Mouse (Mus musculus) MEL (cell line): ENCODE measurements around the gene Cand2. TPM values are rescaled to one million over a fixed set of nuclear protein-coding genes. Genes with fewer than 3 reads are reported as not detected.

ENCODE experiments used
- DNase-seq: peaks from one replicate; pipeline ENCODE4 v3.0.0; 2011; ENCODE audit warnings: low read depth, low spot score
- H3K27ac ChIP-seq: 2 replicates; pipeline ENCODE4 v1.5.1; 2012; ENCODE audit warnings: low read depth, mild to moderate bottlenecking, control low read depth, low read length, moderate library complexity; ENCODE audit not compliant: control insufficient read depth
- H3K27me3 ChIP-seq, 2 experiments: fragments of 150-350 bp in 1 of 2; sonication (generic) in 1 of 2; 2 replicates each; pipeline ENCODE4 v1.6.1; 2012; ENCODE audit warnings: low read length in 2 of 2, mild to moderate bottlenecking in 2 of 2, improper control_type of control experiment in 1 of 2, moderate library complexity in 1 of 2; ENCODE audit not compliant: insufficient read depth in 2 of 2, control insufficient read depth in 1 of 2
- H3K36me3 ChIP-seq, 2 experiments: 2 replicates each; pipeline ENCODE4 v1.6.1; 2012 to 2014; ENCODE audit warnings: low read length in 2 of 2, improper control_type of control experiment in 1 of 2, inconsistent platforms in 1 of 2, mild to moderate bottlenecking in 1 of 2; ENCODE audit not compliant: insufficient read depth in 2 of 2, control insufficient read depth in 1 of 2
- H3K4me1 ChIP-seq, 2 experiments: fragments of 150-350 bp in 1 of 2; sonication (generic) in 1 of 2; 2 replicates each; pipeline ENCODE4 v1.6.1; 2012; ENCODE audit warnings: low read length in 2 of 2, improper control_type of control experiment in 1 of 2, mild to moderate bottlenecking in 1 of 2; ENCODE audit not compliant: insufficient read depth in 2 of 2, control insufficient read depth in 1 of 2
- H3K4me3 ChIP-seq, 2 experiments: fragments of 150-350 bp in 1 of 2; sonication (generic) in 1 of 2; 2 replicates each; pipeline ENCODE4 v1.5.1; 2012; ENCODE audit warnings: low read depth in 2 of 2, low read length in 2 of 2, mild to moderate bottlenecking in 2 of 2, moderate library complexity in 2 of 2, control low read depth in 1 of 2, improper control_type of control experiment in 1 of 2; ENCODE audit not compliant: control insufficient read depth in 1 of 2, insufficient read depth in 1 of 2
- H3K79me2 ChIP-seq: 2 replicates; pipeline ENCODE4 v1.6.1; 2012; ENCODE audit warnings: mild to moderate bottlenecking, low read length, moderate library complexity; ENCODE audit not compliant: control insufficient read depth, poor library complexity, insufficient read depth
- H3K9ac ChIP-seq: 2 replicates; pipeline ENCODE4 v1.6.1; 2012; ENCODE audit warnings: low read depth, mild to moderate bottlenecking, control low read depth, low read length, moderate library complexity; ENCODE audit not compliant: control insufficient read depth, poor library complexity, severe bottlenecking
- H3K9me3 ChIP-seq: fragments of 150-350 bp; sonication (generic); replicated peaks from 2 replicates; pipeline ENCODE4 v1.6.1; 2012; ENCODE audit warnings: mild to moderate bottlenecking, low read length, improper control_type of control experiment, moderate library complexity; ENCODE audit not compliant: insufficient read depth
- CHD1 ChIP-seq: IDR thresholded peaks from 2 replicates; pipeline ENCODE4 v1.6.1; 2012; ENCODE audit warnings: low read depth, mild to moderate bottlenecking, inconsistent platforms, low read length, improper control_type of control experiment
- CTCF ChIP-seq, 3 experiments: IDR thresholded peaks in 2 of 3; conservative IDR thresholded peaks in 1 of 3; 2 replicates each; pipeline ENCODE4 v1.5.1; 2011 to 2012; ENCODE audit warnings: low read length in 3 of 3, low read depth in 2 of 3, mild to moderate bottlenecking in 2 of 3, improper control_type of control experiment in 1 of 3, inconsistent platforms in 1 of 3, mixed read lengths in 1 of 3, moderate library complexity in 1 of 3; ENCODE audit not compliant: control insufficient read depth in 1 of 3, insufficient read depth in 1 of 3, poor library complexity in 1 of 3, severe bottlenecking in 1 of 3
- ELF1 ChIP-seq: IDR thresholded peaks from 2 replicates; pipeline ENCODE4 v1.6.1; 2014; ENCODE audit warnings: low read depth, mild to moderate bottlenecking, inconsistent platforms, low read length, improper control_type of control experiment, moderate library complexity
- ETS1 ChIP-seq: IDR thresholded peaks from 2 replicates; pipeline ENCODE4 v1.6.1; 2012; ENCODE audit warnings: low read depth, mild to moderate bottlenecking, inconsistent platforms, low read length, improper control_type of control experiment, moderate library complexity
- GABPA ChIP-seq: IDR thresholded peaks from 2 replicates; pipeline ENCODE4 v1.6.1; 2012; ENCODE audit warnings: low read depth, mild to moderate bottlenecking, inconsistent platforms, low read length, improper control_type of control experiment, moderate library complexity
- HCFC1 ChIP-seq: IDR thresholded peaks from 2 replicates; pipeline ENCODE4 v1.6.1; 2012; ENCODE audit warnings: low read depth, mild to moderate bottlenecking, inconsistent platforms, low read length, improper control_type of control experiment, moderate library complexity
- JUND ChIP-seq: IDR thresholded peaks from 2 replicates; pipeline ENCODE4 v1.6.1; 2011; ENCODE audit warnings: low read depth, mild to moderate bottlenecking, improper control_type of control experiment, low read length
- KAT2A ChIP-seq: conservative IDR thresholded peaks from 2 replicates; pipeline ENCODE4 v1.6.1; 2012; ENCODE audit warnings: low read depth, low read length, improper control_type of control experiment, inconsistent platforms
- MAFK ChIP-seq: IDR thresholded peaks from 2 replicates; pipeline ENCODE4 v1.6.1; 2011; ENCODE audit warnings: low read depth, mild to moderate bottlenecking, low read length, improper control_type of control experiment, borderline replicate concordance
- MAX ChIP-seq: IDR thresholded peaks from 2 replicates; pipeline ENCODE4 v1.6.1; 2011; ENCODE audit warnings: low read length, improper control_type of control experiment
- MAZ ChIP-seq: IDR thresholded peaks from 2 replicates; pipeline ENCODE4 v1.6.1; 2012; ENCODE audit warnings: low read depth, mild to moderate bottlenecking, inconsistent platforms, low read length, improper control_type of control experiment
- MEF2A ChIP-seq: IDR thresholded peaks from 2 replicates; pipeline ENCODE4 v1.6.1; 2014; ENCODE audit warnings: low read depth, mild to moderate bottlenecking, inconsistent platforms, low read length, improper control_type of control experiment; ENCODE audit not compliant: poor library complexity, insufficient replicate concordance, severe bottlenecking; ENCODE audit errors: extremely low read depth
- MXI1 ChIP-seq: IDR thresholded peaks from 2 replicates; pipeline ENCODE4 v1.6.1; 2011; ENCODE audit warnings: mild to moderate bottlenecking, low read depth, low read length, improper control_type of control experiment
- MYB ChIP-seq: IDR thresholded peaks from 2 replicates; pipeline ENCODE4 v1.6.1; 2011; ENCODE audit warnings: mild to moderate bottlenecking, low read depth, low read length, improper control_type of control experiment
- POLR2A ChIP-seq, 2 experiments: IDR thresholded peaks; 2 replicates each; pipeline ENCODE4 v1.6.1; 2011 to 2012; ENCODE audit warnings: low read length in 2 of 2, mild to moderate bottlenecking in 2 of 2, control low read depth in 1 of 2, improper control_type of control experiment in 1 of 2, low read depth in 1 of 2, moderate library complexity in 1 of 2; ENCODE audit not compliant: control insufficient read depth in 1 of 2, insufficient read depth in 1 of 2, poor library complexity in 1 of 2
- POLR2AphosphoS5 ChIP-seq: IDR thresholded peaks from 2 replicates; pipeline ENCODE4 v1.6.1; 2012; ENCODE audit warnings: low read depth, borderline replicate concordance, mild to moderate bottlenecking, inconsistent platforms, low read length, moderate library complexity, mixed read lengths
- RAD21 ChIP-seq: IDR thresholded peaks from 2 replicates; pipeline ENCODE4 v1.6.1; 2011; ENCODE audit warnings: mild to moderate bottlenecking, low read depth, low read length, improper control_type of control experiment
- RCOR1 ChIP-seq: IDR thresholded peaks from 2 replicates; pipeline ENCODE4 v1.6.1; 2012; ENCODE audit warnings: low read depth, mild to moderate bottlenecking, inconsistent platforms, low read length, improper control_type of control experiment
- SIN3A ChIP-seq: IDR thresholded peaks from 2 replicates; pipeline ENCODE4 v1.6.1; 2012; ENCODE audit warnings: low read length, improper control_type of control experiment, inconsistent platforms
- SMC3 ChIP-seq: IDR thresholded peaks from 2 replicates; pipeline ENCODE4 v1.6.1; 2011; ENCODE audit warnings: low read depth, low read length, improper control_type of control experiment
- TAL1 ChIP-seq: IDR thresholded peaks from 2 replicates; pipeline ENCODE4 v1.6.1; 2012; ENCODE audit warnings: mild to moderate bottlenecking, inconsistent platforms, low read length, moderate library complexity, mixed read lengths
- TBP ChIP-seq: IDR thresholded peaks from 2 replicates; pipeline ENCODE4 v1.8.0; 2011; ENCODE audit warnings: low read depth, low read length, improper control_type of control experiment
- UBTF ChIP-seq: IDR thresholded peaks from 2 replicates; pipeline ENCODE4 v1.6.1; 2012; ENCODE audit warnings: low read depth, mild to moderate bottlenecking, inconsistent platforms, low read length, improper control_type of control experiment, moderate library complexity, borderline replicate concordance; ENCODE audit not compliant: insufficient read depth
- ZC3H11A ChIP-seq: IDR thresholded peaks from 2 replicates; pipeline ENCODE4 v1.6.1; 2012; ENCODE audit warnings: low read depth, mild to moderate bottlenecking, inconsistent platforms, low read length, improper control_type of control experiment
- ZKSCAN1 ChIP-seq: IDR thresholded peaks from 2 replicates; pipeline ENCODE4 v1.6.1; 2012; ENCODE audit warnings: low read depth, mild to moderate bottlenecking, inconsistent platforms, low read length, improper control_type of control experiment, moderate library complexity
- ZMIZ1 ChIP-seq: IDR thresholded peaks from 2 replicates; pipeline ENCODE4 v1.6.1; 2012; ENCODE audit warnings: low read depth, mild to moderate bottlenecking, inconsistent platforms, low read length, improper control_type of control experiment, moderate library complexity
- ZNF384 ChIP-seq: IDR thresholded peaks from 2 replicates; pipeline ENCODE4 v1.6.1; 2012; ENCODE audit warnings: low read depth, mild to moderate bottlenecking, inconsistent platforms, low read length, improper control_type of control experiment
- polyA plus RNA-seq, 2 experiments: library from polyadenylated mRNA; stranded (reverse) in 1 of 2; unstranded in 1 of 2; fragments of >175 nt in 1 of 2; fragments of >200 nt in 1 of 2; gene quantifications; 2 replicates each; pipeline versions ENCODE4 v1.2.1 to v1.2.4; 2012; ENCODE audit warnings: low replicate concordance in 2 of 2, low read depth in 1 of 2; ENCODE audit not compliant: insufficient read length in 2 of 2, insufficient read depth in 1 of 2, missing spikeins in 1 of 2
- total RNA-seq: library from RNA; depleted of rRNA; stranded (reverse); fragments of 300-350 nt; gene quantifications from 2 replicates; pipeline ENCODE4 v1.2.3, GENCODE M21; 2012

The Cand2 gene
- total and polyA plus RNA-seq, 3 experiments: 1.8 to 6.6 TPM; not detected in 1

DNA sequence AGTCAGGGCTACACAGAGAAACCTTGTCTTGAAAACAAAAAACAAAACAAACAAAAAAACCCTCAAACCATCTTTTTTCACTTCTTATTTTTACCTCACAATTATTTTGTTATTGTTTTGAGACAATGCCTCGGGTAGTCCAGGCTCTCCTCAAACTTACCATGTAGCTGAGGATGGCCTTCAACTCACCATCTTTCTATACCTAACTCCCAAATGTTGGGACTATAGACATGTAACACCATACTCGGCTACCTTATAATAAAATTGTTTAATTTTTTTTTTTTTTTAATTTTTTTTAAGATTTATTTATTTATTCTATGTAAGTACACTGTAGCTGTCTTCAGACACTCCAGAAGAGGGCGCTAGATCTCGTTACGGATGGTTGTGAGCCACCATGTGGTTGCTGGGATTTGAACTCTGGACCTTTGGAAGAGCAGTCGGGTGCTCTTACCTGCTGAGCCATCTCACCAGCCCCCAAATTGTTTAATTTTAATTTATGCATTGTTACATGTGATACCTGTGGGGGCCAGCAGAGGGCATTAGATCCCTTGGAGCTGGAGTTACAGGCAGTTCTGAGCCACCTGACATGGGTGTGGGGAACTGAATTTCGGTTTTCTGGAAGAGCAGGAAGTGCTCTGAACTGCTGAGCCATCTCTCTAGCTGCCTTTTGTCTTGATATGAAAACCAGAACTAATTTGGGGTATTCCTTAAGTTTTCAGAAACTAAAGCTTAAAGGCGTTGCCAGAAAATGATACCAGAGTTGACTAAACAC is 72.5 kb downstream of the Cand2 start (continued):
- TF ChIP-seq CTCF (IDR thresholded peaks at IDR 0.05 in 2 of 3, conservative IDR thresholded peaks at IDR 0.05 in 1 of 3; ENCODE audit: control insufficient read depth in 1 of 3, insufficient read depth in 1 of 3, low read depth in 2 of 3, low read length in 3 of 3, poor library complexity in 1 of 3, severe bottlenecking in 1 of 3) (peak; percentile 59 to 67 (median 65)), SIN3A (peak; percentile 70), POLR2AphosphoS5 (no peak), UBTF (no peak), MAZ (peak; percentile 37; the same call in 1 of the 2 replicates), ZC3H11A (peak; percentile 30; the same call in 1 of the 2 replicates), ELF1 (peak; percentile 71; the same call in 1 of the 2 replicates), RAD21 (peak; percentile 60), MAX (peak; percentile 57; the same call in 1 of the 2 replicates), POLR2A (IDR thresholded peaks at IDR 0.05; ENCODE audit: control insufficient read depth in 1 of 2, insufficient read depth in 1 of 2, low read depth in 1 of 2, low read length in 2 of 2, poor library complexity in 1 of 2) (no peak), ZNF384 (no peak), MEF2A (no peak), JUND (no peak), GABPA (no peak), SMC3 (peak; percentile 63), ZMIZ1 (no peak), MAFK (no peak)

DNA sequence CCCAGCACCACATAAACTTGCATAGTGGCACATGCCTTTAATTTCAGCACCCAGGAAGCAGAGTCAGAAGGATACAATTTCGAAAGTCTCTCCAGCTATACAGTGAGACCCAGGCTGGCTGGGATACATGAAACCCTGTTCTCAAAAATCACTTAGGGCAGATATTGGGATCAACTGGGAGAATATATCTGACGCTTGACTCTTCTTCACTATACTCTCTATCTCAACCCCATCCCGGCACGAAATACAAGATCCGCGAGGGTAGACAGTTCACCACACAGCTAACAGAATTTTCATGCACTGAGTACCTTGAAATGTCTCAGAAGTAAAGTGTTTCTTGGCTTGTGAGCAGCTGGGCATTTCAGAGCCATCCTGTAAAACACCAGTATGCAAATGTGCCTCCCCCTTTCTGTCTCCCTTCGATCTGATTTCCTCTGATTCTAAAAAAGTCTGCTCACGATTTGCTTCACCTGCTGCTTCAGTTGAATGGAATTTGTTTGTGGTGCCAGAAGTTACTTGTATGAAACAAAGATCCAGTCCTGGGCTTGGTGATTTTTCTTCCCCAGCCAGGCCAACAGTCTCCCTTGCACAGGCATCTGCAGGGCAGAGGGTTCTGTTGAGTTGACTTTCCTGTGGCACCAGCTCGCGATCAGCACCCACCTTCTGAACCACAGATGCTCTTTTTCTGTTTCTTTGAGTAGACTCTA is 74.4 kb downstream of the Cand2 start:
- no peak overlapping the region for H3K9ac ChIP-seq
- TF ChIP-seq ELF1 (no peak), MAFK (no peak), ETS1 (no peak), TBP (no peak), SIN3A (no peak), CHD1 (no peak), KAT2A (no peak), POLR2A (IDR thresholded peaks at IDR 0.05; ENCODE audit: control insufficient read depth in 1 of 2, insufficient read depth in 1 of 2, low read depth in 1 of 2, low read length in 2 of 2, poor library complexity in 1 of 2) (no peak), MYB (no peak), SMC3 (no peak), ZKSCAN1 (no peak), HCFC1 (no peak), TAL1 (no peak), MAZ (no peak), RCOR1 (no peak), MXI1 (no peak), UBTF (no peak)
- no peak overlapping the region for H3K27ac ChIP-seq
- H3K79me2 ChIP-seq: peaks cover 12% of the 10 kb centered on the region
- no peak for DNase-seq
- H3K4me3 ChIP-seq: no peak overlapping the region
- peaks cover 2 to 27% of the 10 kb centered on the region in 2 experiments; a peak in 2 of 4 replicates for H3K36me3 ChIP-seq
- no peaks in the 10 kb centered on the region for H3K9me3 ChIP-seq
- H3K27me3 ChIP-seq: no peaks in the 10 kb centered on the region
- H3K4me1 ChIP-seq: peaks cover 6 to 9% of the 10 kb centered on the region in 2 experiments
